Mouse (Mus musculus): ENCODE measurements around the gene Sync. TPM values are rescaled to one million over a fixed set of nuclear protein-coding genes. Genes with fewer than 3 reads are reported as not detected.
A peak's percentile ranks its signal among the peaks of the same experiment; 100 is the strongest.

Gene Sync
- polyA plus RNA-seq, 1 experiment from 2014 or later = 1.1 TPM

DNA sequence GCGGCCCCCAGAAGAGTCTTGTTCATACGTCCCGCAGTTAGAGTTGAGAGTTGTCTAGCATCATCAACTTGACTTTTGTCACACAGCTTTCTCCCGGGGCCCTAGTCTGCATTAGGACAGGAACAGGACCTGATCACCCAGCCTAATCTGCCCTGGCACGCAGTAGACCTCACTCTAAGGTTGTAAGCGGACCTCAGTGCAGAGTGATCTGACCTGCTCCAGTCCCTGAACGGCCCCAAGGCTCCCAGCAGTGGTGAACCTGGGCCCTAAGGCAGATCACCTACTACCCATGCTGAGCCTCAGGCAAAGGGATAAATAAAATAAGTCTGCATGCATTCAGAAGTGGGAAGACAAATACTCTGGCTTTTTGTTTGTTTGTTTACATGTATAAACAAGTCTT, 38.1 kb upstream of the Sync start:
- H3K36me3 ChIP-seq = no peaks in the 10 kb centered on the region
- H3K27ac ChIP-seq = no peak overlapping the region
- no peaks in the 10 kb centered on the region for H3K9me3 ChIP-seq (replicated peaks)
- H3K9ac ChIP-seq = no peak overlapping the region
- ATAC-seq (replicated peaks; ENCODE audit: low FRiP score) = no peak
- no peak overlapping the region for H3K4me3 ChIP-seq (replicated peaks)
- peaks cover 35% of the 10 kb centered on the region for H3K27me3 ChIP-seq
- H3K4me2 ChIP-seq = no peak overlapping the region
- peaks cover 61% of the 10 kb centered on the region for H3K4me1 ChIP-seq
- 55% methylated on average over 7 of the region's 7 CpGs for WGBS

DNA sequence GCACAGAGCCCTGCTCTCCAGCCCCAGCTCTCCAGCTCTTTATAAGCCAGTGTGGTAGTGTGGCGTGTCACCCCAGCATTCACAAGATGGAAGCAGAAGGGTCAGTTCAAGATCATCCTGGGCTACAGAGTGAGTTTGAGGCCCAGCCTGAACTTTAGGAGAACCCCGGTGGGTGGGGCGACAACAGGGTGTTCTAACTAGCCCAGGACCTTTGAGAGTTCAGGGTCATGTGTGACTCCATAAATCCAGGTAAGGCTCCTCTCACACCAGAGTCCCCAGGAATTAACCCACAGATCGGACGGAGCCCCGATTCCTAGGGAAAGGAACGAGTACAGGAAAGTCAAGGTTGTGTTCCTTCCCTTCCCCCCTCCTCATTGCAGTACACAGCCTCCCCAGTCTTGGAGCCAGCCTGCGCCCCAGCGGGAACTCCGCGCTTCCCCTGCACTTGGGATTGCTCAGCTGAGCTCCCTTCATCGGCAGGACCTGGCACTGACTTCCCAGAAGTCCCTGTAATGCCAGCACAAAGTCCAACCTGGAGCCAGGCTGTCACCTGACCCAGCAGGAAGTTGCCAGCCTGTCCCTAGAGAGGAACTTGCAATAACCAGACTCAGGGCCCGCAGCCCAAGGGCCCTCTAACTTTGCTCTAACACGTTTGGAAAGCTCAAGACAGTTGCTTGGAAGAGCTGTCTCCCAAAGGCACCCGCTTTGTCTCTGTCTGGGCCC, 36.5 kb upstream of the Sync start:
- H3K36me3 ChIP-seq = no peaks in the 10 kb centered on the region
- H3K4me2 ChIP-seq = peak overlapping the region; percentile 52
- no peaks in the 10 kb centered on the region for H3K9me3 ChIP-seq (replicated peaks)
- H3K27me3 ChIP-seq = peaks cover 35% of the 10 kb centered on the region
- 25% methylated on average over 15 of the region's 15 CpGs for WGBS
- peaks cover 47% of the 10 kb centered on the region for H3K4me1 ChIP-seq
- peak overlapping the region; percentile 19 for H3K4me3 ChIP-seq (replicated peaks)
- peak overlapping the region; percentile 7; the same call in 1 of the 2 replicates for H3K9ac ChIP-seq
- peak; percentile 59 for ATAC-seq (replicated peaks; ENCODE audit: low FRiP score)
- H3K27ac ChIP-seq = peak overlapping the region; percentile 87

- peak overlapping the region; percentile 19 for H3K4me3 ChIP-seq (replicated peaks)
- H3K4me2 ChIP-seq = peak overlapping the region; percentile 52
- peaks cover 32% of the 10 kb centered on the region for H3K27me3 ChIP-seq
- peak overlapping the region; percentile 87 for H3K27ac ChIP-seq
- no peaks in the 10 kb centered on the region for H3K36me3 ChIP-seq
- peak; percentile 61 for ATAC-seq (replicated peaks; ENCODE audit: low FRiP score)
- 8% methylated on average over 15 of the region's 15 CpGs for WGBS
- H3K9ac ChIP-seq = peak overlapping the region; percentile 7; the same call in 1 of the 2 replicates
- peaks cover 48% of the 10 kb centered on the region for H3K4me1 ChIP-seq
- H3K9me3 ChIP-seq (replicated peaks) = no peaks in the 10 kb centered on the region
Observed at GRCm38 (mm10) chr4:129251482-129252125, 35.8 kb upstream of the Sync start.

DNA sequence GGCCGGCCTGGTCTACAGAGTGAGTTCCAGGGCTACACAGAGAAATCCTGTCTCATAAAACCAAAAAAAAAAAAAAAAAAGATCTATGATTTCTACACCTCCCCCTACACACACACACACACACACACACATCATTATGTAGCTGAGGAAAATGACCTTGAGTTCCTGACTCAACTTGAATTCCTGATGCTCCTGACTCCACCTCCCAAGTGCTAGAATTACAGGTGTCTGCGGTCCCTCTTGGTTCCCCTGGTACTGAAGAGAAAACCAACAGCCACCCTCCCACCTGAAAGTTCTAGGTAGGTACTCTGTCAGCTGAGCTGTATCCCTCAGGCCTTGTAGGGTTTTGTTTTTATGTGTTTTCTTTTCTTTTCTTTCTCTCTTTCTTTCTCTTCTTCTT, 34.9 kb upstream of the Sync start:
- no peaks in the 10 kb centered on the region for H3K36me3 ChIP-seq
- H3K9me3 ChIP-seq (replicated peaks) = no peaks in the 10 kb centered on the region
- no peak for ATAC-seq (replicated peaks; ENCODE audit: low FRiP score)
- 72% methylated on average over 2 of the region's 2 CpGs for WGBS
- H3K9ac ChIP-seq = no peak overlapping the region
- H3K4me2 ChIP-seq = no peak overlapping the region
- H3K4me3 ChIP-seq (replicated peaks) = no peak overlapping the region
- no peak overlapping the region for H3K27ac ChIP-seq
- peaks cover 48% of the 10 kb centered on the region for H3K4me1 ChIP-seq
- H3K27me3 ChIP-seq = peaks cover 27% of the 10 kb centered on the region

DNA sequence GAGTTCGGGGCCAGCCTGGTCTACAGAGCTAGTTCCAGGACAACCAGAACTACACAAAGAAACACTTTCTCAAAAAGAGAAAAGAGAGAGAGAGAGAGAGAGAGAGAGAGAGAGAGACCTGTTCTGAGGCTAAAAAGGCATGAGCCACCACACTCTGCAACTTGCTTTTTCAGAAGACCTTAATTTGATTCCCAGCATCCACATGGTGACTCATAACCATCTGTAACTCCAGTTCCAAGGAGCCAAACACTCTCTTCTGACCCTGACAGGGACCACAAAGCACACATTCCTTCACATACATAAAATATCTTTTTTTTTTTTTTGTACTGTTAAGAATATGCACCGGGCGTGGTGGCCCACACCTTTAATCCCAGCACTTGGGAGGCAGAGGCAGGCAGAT, 32.8 kb upstream of the Sync start:
- Histone ChIP-seq H3K4me1 (peaks cover 42% of the 10 kb centered on the region), H3K27ac (no peak overlapping the region), H3K4me3 (replicated peaks) (no peak overlapping the region), H3K9ac (no peak overlapping the region), H3K36me3 (no peaks in the 10 kb centered on the region), H3K27me3 (peaks cover 14% of the 10 kb centered on the region; the same call in 1 of the 2 replicates), H3K4me2 (no peak overlapping the region), H3K9me3 (replicated peaks) (no peaks in the 10 kb centered on the region)
- 88% methylated on average over 3 of the region's 3 CpGs for WGBS
- no peak for ATAC-seq (replicated peaks; ENCODE audit: low FRiP score)

GRCm38 (mm10) chr4:129256450-129257380, 30.7 kb upstream of the Sync start:
- Histone ChIP-seq H3K27me3 (no peaks in the 10 kb centered on the region), H3K4me2 (no peak overlapping the region), H3K36me3 (no peaks in the 10 kb centered on the region), H3K4me3 (replicated peaks) (no peak overlapping the region), H3K9me3 (replicated peaks) (no peaks in the 10 kb centered on the region), H3K9ac (no peak overlapping the region), H3K4me1 (peaks cover 41% of the 10 kb centered on the region), H3K27ac (peak overlapping the region; percentile 72)
- WGBS = 19% methylated on average over 8 of the region's 8 CpGs
- ATAC-seq (replicated peaks; ENCODE audit: low FRiP score) = peak; percentile 92

GRCm38 (mm10) chr4:129259101-129259500, 28.3 kb upstream of the Sync start:
- Histone ChIP-seq H3K4me2 (no peak overlapping the region), H3K9me3 (replicated peaks) (no peaks in the 10 kb centered on the region), H3K36me3 (no peaks in the 10 kb centered on the region), H3K9ac (no peak overlapping the region), H3K4me3 (replicated peaks) (no peak overlapping the region), H3K27ac (no peak overlapping the region), H3K4me1 (peaks cover 48% of the 10 kb centered on the region), H3K27me3 (no peaks in the 10 kb centered on the region)
- ATAC-seq (replicated peaks; ENCODE audit: low FRiP score) = no peak
- 70% methylated on average over 4 of the region's 4 CpGs for WGBS

DNA sequence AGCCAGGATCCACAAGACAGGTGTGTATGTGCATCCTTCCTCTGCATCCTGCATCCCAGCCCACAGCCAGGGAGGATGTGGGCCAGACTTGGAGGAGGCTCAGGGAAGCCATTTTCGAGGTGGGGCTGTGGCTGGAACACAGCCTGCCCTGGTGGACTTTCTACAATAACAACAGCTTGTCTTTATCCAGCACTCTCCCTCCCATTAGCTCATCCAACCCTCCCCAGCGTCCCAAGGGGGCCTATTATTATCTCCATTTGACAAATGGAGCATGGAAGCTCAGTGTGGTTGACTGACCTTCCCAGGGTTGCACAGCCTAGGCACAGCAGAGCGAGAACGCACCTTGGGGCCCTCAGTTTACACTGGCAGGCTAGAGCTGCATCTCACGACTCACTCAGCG, 26.7 kb upstream of the Sync start:
- Histone ChIP-seq H3K27me3 (no peaks in the 10 kb centered on the region), H3K9me3 (replicated peaks) (no peaks in the 10 kb centered on the region), H3K4me2 (no peak overlapping the region), H3K9ac (0 out of 2 replicates have a peak overlapping the region, but pooled peaks have one; percentile 7), H3K36me3 (no peaks in the 10 kb centered on the region), H3K4me3 (replicated peaks) (no peak overlapping the region), H3K27ac (peak overlapping the region; percentile 7; the same call in 1 of the 2 replicates), H3K4me1 (peaks cover 48% of the 10 kb centered on the region)
- WGBS = 25% methylated on average over 6 of the region's 6 CpGs
- no peak for ATAC-seq (replicated peaks; ENCODE audit: low FRiP score)

- 0 out of 2 replicates have a peak within 1 kb of the TSS, but pooled peaks have one; percentile 7 for H3K9ac ChIP-seq
- no peaks in the 10 kb centered on the region for H3K27me3 ChIP-seq
- WGBS = 32% methylated on average over 2 of the region's 4 CpGs
- no peak for ATAC-seq (replicated peaks; ENCODE audit: low FRiP score)
- no peaks in the 10 kb centered on the region for H3K36me3 ChIP-seq
- no peak within 1 kb of the TSS for H3K4me2 ChIP-seq
- H3K27ac ChIP-seq = peak within 1 kb of the TSS; percentile 7; the same call in 1 of the 2 replicates
- peaks cover 44% of the 10 kb centered on the region for H3K4me1 ChIP-seq
- no peaks in the 10 kb centered on the region for H3K9me3 ChIP-seq (replicated peaks)
- H3K4me3 ChIP-seq (replicated peaks) = no peak within 1 kb of the TSS
Observed at GRCm38 (mm10) chr4:129261196-129261595, 26.2 kb upstream of the Sync start, which contains the start of gene C77080. Gene C77080, minus strand, starts transcription at chr4:129261404.

DNA sequence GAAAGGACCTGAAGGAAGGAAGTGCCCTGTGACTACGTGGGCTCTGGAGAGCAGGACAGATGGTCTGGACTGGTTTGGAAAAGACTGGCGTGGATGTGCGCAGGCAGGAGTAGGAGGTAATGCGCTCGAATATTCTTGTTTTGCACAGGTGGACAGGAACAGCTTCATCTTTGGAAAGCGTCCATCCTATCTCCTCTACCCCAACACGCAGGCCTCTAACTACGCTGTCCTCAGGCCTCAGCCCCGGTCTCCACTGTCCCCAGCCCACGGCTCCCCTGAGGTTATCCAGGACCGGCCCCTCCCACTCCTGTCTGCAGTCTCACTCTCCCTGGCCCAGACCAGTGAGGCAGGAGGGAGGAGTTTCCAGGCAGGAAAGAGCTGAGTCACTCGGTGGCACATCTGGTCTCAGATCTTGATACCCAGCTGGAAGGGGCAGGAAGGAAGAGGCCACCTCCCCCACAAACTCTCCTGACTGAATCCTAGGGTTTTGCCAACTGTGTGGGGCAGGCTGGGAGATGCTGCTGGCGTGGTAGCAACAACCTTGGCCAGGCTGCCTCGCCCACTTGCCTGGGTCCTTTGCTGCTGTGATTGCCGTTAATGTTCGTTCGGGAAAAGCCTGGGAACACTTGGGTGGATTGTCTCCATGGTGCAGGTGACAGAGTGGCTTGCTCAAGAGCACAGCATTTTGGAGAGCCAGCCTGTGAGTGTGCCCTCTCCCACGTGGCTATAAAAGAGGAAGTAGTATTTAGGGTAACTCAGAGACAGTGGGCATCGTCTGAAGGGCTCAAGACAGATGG, 24.0 kb upstream of the Sync start:
- ATAC-seq (replicated peaks; ENCODE audit: low FRiP score) = peak; percentile 87
- WGBS = 22% methylated on average over 19 of the region's 19 CpGs
- Histone ChIP-seq H3K27me3 (no peaks in the 10 kb centered on the region), H3K4me3 (replicated peaks) (no peak overlapping the region), H3K4me1 (peaks cover 31% of the 10 kb centered on the region), H3K9me3 (replicated peaks) (no peaks in the 10 kb centered on the region), H3K27ac (peak overlapping the region; percentile 63), H3K9ac (no peak overlapping the region), H3K36me3 (no peaks in the 10 kb centered on the region), H3K4me2 (peak overlapping the region; percentile 42)

DNA sequence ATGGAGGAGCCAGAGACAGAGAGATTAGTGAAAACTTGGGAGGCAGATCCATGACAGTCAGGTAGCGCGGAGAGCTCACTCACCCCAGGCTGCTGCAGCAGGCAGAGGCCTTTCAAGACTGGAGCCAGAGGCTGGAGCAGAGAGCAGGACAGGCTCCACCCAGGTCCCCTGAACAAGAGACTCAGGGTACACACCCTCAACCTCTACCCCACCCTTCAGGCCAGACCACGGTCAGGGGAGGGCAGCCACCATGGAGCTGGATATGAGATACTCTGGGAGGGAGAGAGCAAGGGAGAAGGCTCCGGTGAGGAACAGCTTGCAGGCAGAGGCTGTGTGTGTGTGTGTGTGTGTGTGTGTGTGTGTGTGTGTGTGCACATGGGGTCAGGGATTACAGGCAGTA, 21.2 kb upstream of the Sync start:
- Histone ChIP-seq H3K9ac (no peak overlapping the region), H3K27me3 (no peaks in the 10 kb centered on the region), H3K4me3 (replicated peaks) (no peak overlapping the region), H3K4me1 (peaks cover 16% of the 10 kb centered on the region), H3K27ac (no peak overlapping the region), H3K4me2 (no peak overlapping the region), H3K36me3 (no peaks in the 10 kb centered on the region), H3K9me3 (replicated peaks) (no peaks in the 10 kb centered on the region)
- ATAC-seq (replicated peaks; ENCODE audit: low FRiP score) = no peak
- 75% methylated on average over 4 of the region's 4 CpGs for WGBS

Measured in kidney, embryonic 15.5 days (tissue).